Mouse (Mus musculus) retina, embryonic 14.5 days (tissue): ENCODE measurements around the gene Ptbp3.

Experiments
- DNase-seq: peaks from one replicate; pipeline ENCODE4 v3.0.0-alpha.2; 2015; ENCODE audit warnings: low spot score

Gene Ptbp3

GRCm38 (mm10) chr4:59434039-59434438, 115.1 kb downstream of the Ptbp3 start:
- DNase-seq = no peak

DNA sequence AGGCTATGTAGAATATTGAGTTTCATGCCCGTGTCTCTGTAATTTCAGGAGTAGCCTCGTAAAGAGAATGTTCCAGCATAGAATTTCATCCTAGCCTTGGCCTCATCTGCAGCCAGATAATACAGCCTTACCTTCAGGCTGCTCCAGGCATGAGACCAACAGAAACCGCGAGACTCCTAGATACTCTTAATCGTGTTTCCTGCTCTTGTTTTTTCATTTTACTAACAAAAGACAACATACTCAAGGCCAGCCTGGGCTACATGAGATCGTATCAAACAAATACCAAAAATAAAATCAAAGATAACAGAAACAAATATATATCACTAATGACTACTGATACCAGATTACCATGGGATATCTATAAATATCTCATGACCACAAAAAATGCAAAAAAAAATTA, 120.0 kb downstream of the Ptbp3 start:
- DNase-seq = no peak

GRCm38 (mm10) chr4:59426429-59426828, 122.7 kb downstream of the Ptbp3 start:
- no peak for DNase-seq

DNA sequence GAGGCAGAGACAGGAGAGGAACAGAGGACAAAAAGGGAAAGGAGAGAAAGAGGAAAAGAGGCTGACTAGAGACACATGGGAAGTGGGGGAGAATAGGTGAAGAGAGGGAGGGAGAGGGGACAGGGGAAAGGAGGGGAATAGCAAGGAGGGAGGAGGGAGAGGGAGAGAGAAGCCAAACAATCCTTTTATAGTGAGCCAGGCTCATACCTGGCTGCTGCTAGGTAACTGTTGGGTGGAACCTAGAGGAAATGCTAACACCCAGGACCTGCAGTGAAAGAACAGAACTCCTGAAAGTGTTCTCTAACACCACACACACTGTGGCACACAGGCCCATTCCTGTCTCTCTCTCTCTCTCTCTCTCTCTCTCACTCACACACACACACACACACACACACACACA, 126.4 kb downstream of the Ptbp3 start:
- no peak for DNase-seq

DNA sequence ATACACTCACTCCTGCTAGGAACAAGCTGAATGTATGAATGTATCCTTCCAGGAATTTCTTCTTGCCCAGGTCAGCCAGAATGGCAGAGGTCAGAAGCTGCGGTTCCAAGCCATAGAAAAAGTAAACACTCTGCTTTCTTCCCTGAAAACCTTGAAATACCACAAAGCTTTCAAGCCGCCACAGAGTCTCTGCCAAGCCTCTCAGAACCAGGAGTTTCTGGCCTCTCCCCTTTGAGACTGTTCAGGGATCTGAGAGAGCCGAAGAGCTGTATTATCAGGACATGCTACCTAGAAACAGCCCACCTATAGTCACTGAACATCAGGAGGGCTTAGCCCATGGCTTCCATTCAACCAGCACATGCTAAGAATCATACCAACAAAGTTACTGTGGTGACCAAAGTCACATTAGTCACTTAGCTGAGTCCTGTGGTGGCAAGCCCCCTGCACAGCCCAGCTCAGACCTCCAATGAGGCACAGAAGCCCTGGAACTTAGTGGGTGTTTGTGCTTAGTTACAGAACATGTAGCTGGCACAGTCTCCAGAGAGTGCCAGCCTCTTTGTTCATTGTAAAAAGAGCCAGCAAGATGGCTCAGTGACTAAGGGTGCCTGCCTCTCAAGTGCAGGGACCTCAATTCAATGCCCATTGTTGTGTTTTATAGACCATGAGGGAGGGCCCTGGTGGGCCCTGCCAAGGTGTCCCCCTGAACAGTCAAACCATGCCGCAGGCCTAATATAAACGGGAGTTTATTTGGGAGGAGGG, 127.0 kb downstream of the Ptbp3 start:
- DNase-seq = no peak
